Mouse (Mus musculus): ENCODE measurements around the gene Mn1.

Mn1 gene

DNA sequence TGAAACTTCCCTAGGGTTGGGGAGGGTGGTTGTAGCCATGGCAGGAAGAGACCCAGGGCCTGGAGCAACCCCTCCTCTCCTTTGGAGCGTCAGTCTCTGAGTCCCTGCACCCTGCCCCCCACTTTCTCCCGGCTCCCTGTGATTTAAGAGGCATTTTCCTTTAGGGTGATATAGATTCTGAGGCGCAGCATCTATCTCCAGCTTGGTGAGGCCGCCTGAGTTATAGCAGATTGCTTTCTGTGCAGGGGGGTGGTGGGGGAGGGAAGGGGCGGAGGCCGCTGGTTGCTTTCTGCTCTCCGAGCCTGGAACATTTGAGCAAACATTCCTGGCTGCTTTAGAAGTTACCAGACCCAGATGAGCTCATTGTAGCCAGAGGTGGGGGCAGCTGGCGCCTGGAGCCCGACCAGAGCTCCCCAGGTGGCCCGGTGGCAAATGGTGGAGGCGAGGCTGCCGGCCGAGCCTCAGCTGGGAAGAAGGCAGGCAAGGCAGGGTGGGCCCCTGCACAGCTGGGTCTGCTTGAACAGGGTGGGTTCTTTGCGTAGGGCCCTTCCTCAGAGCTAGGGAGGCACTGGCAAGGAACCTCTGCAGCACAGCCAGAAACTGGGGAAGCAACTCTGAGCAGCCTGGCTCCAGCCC lies 8.6 kb upstream of the Mn1 start:
- peak; percentile 68 for DNase-seq (ENCODE audit: low read depth, low spot score)

GRCm38 (mm10) chr5:111409412-111410044 lies 7.6 kb upstream of the Mn1 start:
- DNase-seq (ENCODE audit: low read depth, low spot score), result no peak

DNA sequence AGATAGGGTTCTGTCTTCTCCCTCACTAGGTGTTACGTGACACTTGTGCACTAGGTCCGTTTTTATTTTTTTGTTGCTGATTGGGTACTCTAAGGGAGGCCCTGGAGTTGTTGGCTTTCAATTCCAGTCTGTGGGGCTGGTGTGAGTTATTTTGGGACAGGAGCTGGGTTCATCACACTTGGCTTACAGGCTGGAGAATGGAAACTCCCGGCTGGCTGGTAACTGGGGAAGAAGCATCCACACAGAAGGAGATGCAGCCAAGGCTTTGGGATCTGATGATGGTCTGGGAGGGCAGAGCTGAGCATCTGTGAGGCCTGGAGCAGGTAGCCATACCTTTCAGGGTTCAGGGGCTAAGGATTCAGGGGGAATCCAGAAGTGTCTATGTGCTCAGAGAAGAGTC lies 6.5 kb upstream of the Mn1 start:
- no peak for DNase-seq (ENCODE audit: low read depth, low spot score)

- peak; percentile 75 for DNase-seq (ENCODE audit: low read depth, low spot score)
These were observed 3.0 kb upstream of the Mn1 start for GRCm38 (mm10) chr5:111414192-111414591.

GRCm38 (mm10) chr5:111414770-111415249 lies 2.4 kb upstream of the Mn1 start:
- DNase-seq (ENCODE audit: low read depth, low spot score), result no peak

DNA sequence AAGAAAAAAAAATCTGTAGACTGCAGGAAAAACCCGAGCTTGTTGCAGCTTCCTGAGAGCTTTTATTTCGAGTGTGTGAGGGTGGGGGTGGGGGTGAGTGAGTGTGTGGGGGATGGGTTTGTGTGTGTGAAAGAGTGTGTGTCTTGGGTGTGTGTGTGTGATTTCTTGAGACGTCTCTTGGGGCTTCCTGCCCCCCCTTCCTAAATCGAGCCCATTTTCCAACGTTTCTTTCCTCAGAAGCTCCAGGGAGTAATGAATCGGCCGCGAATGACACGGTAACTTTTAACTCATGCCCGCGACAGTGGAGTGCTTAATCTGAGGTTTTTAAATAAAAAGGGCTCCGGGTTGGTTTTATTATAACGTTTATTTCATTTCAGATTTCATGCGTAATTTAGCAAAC lies 1.6 kb upstream of the Mn1 start:
- DNase-seq (ENCODE audit: low read depth, low spot score), result no peak

- DNase-seq (ENCODE audit: low read depth, low spot score), result no peak
These were observed 1.1 kb upstream of the Mn1 start for GRCm38 (mm10) chr5:111416048-111416447.

DNA sequence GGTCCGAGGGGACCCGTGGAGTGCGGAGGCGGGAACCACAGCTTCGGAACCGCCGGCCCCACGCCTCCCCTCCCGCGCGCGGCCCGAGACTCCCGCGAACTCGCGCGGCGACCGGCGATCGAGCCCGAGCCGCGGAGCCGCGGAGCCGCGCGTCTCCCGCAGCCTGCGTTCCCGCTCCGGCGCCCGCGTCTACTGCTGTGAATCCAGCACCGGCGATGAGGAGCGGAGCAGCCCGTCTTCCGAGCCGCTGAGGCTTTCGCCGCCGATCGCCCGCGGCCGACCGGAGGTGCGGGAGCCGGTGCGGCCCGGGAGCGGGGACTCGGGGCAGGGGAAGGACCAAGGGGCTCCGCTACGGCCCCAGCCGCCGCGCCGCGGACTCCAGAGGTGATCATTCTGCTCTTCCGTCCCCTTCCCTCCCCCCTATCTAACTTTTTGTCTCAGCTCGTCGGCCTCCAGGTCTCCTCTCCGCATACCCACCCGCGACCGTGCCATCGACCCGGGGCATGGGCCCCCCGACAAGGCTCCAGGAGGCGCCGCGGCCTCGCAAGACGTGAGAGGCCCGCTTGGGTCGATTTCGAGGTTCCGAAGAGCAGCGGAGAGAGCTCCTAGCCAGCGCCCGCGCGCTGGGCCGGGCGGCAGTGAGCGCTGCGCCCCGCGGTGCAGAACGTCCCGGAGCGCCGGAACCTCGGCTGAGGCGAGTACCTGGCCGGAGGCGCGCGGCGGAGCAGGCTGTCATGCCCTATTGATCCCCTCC lies 393 bp downstream of the Mn1 start:
- no peak for DNase-seq (ENCODE audit: low read depth, low spot score)

DNA sequence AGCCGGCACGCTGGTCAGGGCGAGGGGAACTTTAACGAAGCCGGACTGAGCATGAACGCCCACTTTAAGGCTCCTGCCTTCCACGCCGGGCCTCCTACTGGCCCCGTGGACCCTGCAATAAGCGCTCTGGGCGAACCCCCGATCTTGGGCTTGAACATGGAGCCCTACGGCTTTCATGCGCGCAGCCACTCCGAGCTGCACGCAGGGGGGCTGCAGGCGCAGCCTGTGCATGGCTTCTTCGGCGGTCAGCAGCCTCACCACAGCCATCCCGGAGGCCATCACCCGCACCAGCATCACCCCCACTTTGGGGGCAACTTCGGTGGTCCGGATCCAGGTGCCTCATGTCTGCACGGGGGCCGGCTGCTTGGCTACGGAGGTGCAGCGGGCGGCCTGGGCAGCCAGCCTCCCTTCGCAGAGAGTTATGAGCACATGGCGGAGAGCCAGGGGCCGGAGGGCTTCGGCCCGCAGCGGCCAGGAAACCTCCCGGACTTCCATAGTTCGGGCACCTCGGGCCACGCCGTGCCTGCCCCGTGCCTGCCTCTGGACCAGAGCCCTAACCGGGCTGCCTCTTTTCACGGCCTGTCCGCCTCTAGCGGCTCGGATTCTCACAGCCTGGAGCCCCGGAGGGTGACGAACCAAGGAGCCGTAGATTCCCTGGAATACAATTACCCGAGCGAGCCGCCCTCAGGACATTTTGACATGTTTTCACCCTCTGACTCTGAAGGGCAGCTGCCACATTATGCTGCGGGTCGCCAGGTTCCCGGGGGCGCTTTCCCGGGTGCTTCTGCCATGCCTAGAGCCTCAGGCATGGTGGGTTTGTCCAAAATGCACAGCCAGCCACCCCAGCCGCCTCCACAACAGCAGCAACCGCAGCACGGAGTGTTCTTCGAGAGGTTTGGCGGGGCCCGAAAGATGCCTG lies 1.3 kb downstream of the Mn1 start:
- DNase-seq (ENCODE audit: low read depth, low spot score), result no peak

DNA sequence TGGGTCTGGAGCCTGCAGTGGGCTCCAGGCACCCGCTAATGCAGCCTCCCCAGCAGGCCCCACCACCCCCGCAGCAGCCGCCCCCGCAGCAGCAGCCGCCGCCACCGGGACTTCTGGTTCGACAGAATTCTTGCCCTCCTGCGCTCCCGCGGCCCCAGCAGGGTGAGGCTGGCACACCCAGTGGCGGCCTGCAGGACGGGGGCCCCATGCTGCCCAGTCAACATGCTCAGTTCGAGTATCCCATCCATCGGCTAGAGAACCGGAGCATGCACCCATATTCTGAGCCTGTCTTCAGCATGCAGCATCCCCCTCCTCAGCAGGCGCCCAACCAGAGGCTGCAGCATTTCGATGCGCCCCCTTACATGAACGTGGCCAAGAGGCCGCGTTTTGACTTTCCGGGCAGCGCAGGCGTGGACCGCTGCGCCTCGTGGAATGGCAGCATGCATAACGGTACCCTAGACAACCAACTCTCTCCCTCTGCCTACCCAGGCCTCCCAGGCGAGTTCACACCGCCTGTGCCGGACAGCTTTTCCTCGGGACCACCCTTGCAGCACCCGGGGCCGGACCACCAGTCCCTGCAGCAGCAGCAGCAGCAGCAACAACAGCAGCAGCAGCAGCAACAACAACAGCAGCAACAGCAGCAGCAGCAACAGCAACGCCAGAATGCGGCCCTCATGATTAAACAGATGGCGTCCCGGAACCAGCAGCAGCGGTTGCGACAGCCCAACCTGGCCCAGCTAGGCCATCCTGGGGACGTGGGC lies 2.1 kb downstream of the Mn1 start:
- DNase-seq (ENCODE audit: low read depth, low spot score), result no peak

DNA sequence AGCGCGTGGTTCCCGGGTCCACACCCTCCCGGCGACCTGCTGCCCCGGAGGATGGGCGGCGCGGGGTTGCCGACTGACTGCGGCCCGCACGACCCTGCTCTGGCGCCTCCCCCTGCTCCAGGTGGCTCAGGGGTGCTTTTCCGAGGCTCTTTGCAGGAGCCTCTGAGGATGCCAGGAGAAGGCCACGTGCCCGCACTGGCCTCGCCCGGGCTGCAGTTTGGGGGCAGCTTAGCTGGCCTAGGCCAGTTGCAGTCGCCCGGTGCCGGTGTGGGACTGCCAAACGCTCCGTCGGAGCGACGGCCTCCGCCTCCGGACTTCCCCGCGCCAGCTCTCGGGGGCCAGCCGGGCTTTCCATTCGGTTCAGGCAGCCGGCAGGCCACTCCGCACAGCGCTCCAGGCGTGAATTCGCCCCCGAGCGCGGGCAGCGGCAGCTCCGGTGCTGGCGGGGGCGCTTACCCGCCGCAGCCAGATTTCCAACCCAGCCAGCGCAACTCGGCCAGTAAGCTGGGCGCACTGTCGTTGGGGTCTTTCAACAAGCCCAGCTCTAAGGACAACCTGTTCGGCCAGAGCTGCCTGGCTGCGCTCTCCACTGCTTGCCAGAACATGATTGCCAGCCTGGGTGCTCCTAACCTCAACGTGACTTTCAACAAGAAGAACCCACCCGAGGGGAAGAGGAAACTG lies 3.0 kb downstream of the Mn1 start:
- DNase-seq (ENCODE audit: low read depth, low spot score), result no peak

GRCm38 (mm10) chr5:111420896-111421295 lies 3.7 kb downstream of the Mn1 start:
- DNase-seq (ENCODE audit: low read depth, low spot score), result no peak

GRCm38 (mm10) chr5:111421424-111421823 lies 4.3 kb downstream of the Mn1 start:
- DNase-seq (ENCODE audit: low read depth, low spot score), result no peak

DNA sequence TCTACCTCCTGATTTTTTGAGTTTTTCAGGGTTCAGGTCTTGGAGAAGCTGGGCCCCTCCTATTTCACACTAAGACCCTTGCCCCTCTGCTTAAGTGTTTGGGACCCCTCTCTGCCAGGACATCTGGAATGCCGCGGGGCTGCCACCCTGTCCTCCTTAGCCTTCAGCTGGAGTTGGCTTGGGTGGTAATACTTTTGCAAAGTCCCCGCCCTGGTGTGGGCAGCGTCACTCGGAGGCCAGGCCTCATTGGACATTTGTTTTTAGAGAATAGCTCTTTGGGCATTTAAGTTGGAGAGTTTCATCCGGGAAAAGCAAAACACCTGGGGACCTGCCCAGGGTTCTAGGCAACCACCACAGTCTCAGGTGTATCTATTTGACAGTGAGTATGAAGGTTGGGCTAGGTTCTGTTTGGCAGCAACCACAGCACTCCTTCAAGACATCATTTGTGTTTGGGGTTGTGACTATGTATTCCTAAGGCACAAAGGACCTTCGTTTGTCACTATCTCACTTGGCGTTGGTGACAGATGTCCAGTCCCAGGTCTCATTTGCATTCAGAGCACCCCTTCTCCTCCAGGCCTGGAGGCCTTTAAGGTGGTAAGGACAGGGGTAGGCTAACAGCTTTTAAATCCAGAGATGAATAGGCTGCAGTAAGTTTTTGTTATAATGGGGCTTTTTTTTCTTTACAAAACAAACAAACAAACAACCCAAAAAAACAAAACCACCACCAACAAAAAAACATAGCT lies 5.1 kb downstream of the Mn1 start:
- DNase-seq (ENCODE audit: low read depth, low spot score), result no peak

DNA sequence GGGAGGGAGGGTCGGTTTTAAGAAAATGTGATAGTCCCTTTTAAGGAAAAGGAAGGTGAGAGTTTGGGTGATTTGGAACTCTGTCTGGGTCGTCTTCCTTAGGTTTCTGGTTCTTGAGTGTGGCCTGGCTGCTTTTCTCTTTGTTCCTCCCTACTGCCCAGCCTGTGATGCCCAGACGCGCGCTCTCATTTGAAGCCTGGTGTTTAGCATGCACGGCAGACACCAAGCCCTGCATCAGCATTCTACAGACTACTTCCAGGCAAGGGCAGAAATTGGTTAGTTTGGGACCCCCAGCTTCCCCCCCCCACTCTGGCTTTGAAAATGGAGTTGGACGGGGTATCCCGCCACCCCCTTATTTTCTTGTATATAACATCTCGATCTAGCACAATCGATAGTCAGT lies 5.8 kb downstream of the Mn1 start:
- no peak for DNase-seq (ENCODE audit: low read depth, low spot score)

GRCm38 (mm10) chr5:111423616-111424015 lies 6.5 kb downstream of the Mn1 start:
- no peak for DNase-seq (ENCODE audit: low read depth, low spot score)

GRCm38 (mm10) chr5:111425813-111426212 lies 8.7 kb downstream of the Mn1 start:
- no peak for DNase-seq (ENCODE audit: low read depth, low spot score)

DNA sequence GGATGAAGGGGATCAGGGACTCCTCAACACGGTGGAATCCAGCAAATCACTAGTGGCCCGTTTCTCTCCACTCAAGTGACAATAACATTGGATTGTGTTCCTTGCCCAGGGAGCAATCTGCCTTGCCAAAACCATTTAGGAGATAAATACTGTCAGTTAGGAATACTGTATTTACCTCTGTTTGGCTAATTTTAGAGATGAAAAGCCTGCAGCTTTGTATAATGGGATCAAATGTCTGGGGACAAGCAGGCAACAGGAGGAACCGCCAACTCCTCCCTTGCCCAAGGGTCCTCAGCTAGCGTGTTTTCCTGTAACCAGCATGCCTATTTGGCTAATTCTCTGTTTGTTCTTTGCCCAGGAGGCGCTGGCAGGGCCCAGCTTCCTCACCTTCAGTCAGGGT lies 9.1 kb downstream of the Mn1 start:
- DNase-seq (ENCODE audit: low read depth, low spot score), result no peak

GRCm38 (mm10) chr5:111428882-111429281 lies 11.7 kb downstream of the Mn1 start:
- DNase-seq (ENCODE audit: low read depth, low spot score), result no peak

GRCm38 (mm10) chr5:111429726-111430125 lies 12.6 kb downstream of the Mn1 start:
- no peak for DNase-seq (ENCODE audit: low read depth, low spot score)

Measured in forelimb bud, embryonic 11.5 days (tissue).